Mouse (Mus musculus) adrenal gland, adult 18-20 months (tissue): ENCODE measurements around the gene Foxk1. TPM values are rescaled to one million over a fixed set of nuclear protein-coding genes. Genes with fewer than 3 reads are reported as not detected.

Experiments
- DNase-seq, 2 experiments: peaks; one replicate each; pipeline ENCODE4 v3.0.0; 2021 to 2022; ENCODE audit warnings: low spot score in 2 of 2
- total RNA-seq, 2 experiments: library from RNA; stranded (reverse); gene quantifications; 1 replicate in 1 of 2; 2 replicates in 1 of 2; pipeline ENCODE4 v1.2.3; 2021

Foxk1 gene
- total RNA-seq, 2 experiments from 2014 or later, result 17.9 to 22.1 TPM

GRCm38 (mm10) chr5:142442045-142442440 is 40.7 kb downstream of the Foxk1 start:
- DNase-seq, result no peak

GRCm38 (mm10) chr5:142443514-142443913 is 42.2 kb downstream of the Foxk1 start:
- no peak for DNase-seq

- DNase-seq, result no peak
Measured at GRCm38 (mm10) chr5:142443994-142444393, 42.7 kb downstream of the Foxk1 start.

GRCm38 (mm10) chr5:142444791-142445531 is 43.7 kb downstream of the Foxk1 start:
- DNase-seq, result peak in 1 of 2 experiments; percentile 45

GRCm38 (mm10) chr5:142445709-142446108 is 44.4 kb downstream of the Foxk1 start:
- no peak for DNase-seq

GRCm38 (mm10) chr5:142448076-142448475 is 46.8 kb downstream of the Foxk1 start:
- DNase-seq, result peak; percentile 88 to 89

- no peak for DNase-seq
Measured at GRCm38 (mm10) chr5:142448623-142449022, 47.3 kb downstream of the Foxk1 start.

- DNase-seq, result no peak
Measured at GRCm38 (mm10) chr5:142450846-142451245, 49.5 kb downstream of the Foxk1 start.

GRCm38 (mm10) chr5:142451759-142452158 is 50.5 kb downstream of the Foxk1 start:
- DNase-seq, result no peak

GRCm38 (mm10) chr5:142453742-142454141 is 52.4 kb downstream of the Foxk1 start:
- no peak for DNase-seq

GRCm38 (mm10) chr5:142456318-142456717 is 55.0 kb downstream of the Foxk1 start:
- no peak for DNase-seq

- no peak for DNase-seq
Measured at GRCm38 (mm10) chr5:142457345-142457744, 56.0 kb downstream of the Foxk1 start.

GRCm38 (mm10) chr5:142458791-142459557 is 57.7 kb downstream of the Foxk1 start:
- no peak for DNase-seq

GRCm38 (mm10) chr5:142459834-142460233 is 58.5 kb downstream of the Foxk1 start:
- no peak for DNase-seq

GRCm38 (mm10) chr5:142461942-142462640 is 60.8 kb downstream of the Foxk1 start:
- no peak for DNase-seq

GRCm38 (mm10) chr5:142462641-142462948 is 61.3 kb downstream of the Foxk1 start:
- no peak for DNase-seq

GRCm38 (mm10) chr5:142463011-142463410 is 61.7 kb downstream of the Foxk1 start:
- no peak for DNase-seq

- peak; percentile 82 to 87 for DNase-seq
Measured at GRCm38 (mm10) chr5:142463461-142464454, 62.5 kb downstream of the Foxk1 start, which contains the start of gene Ap5z1. TSS of gene Ap5z1 (plus strand) at chr5:142463944.

- no peak for DNase-seq
Measured at GRCm38 (mm10) chr5:142468375-142468774, 67.1 kb downstream of the Foxk1 start.

- DNase-seq, result no peak
Measured at GRCm38 (mm10) chr5:142469796-142470195, 68.5 kb downstream of the Foxk1 start.

- no peak for DNase-seq
Measured at GRCm38 (mm10) chr5:142473696-142474095, 72.4 kb downstream of the Foxk1 start.
